Mouse (Mus musculus): ENCODE measurements at regions not wholly inside any gene's neighbourhood (a gene's known extent, or its start where the extent isn't known, plus 50 kb on each side); places are given as distances from the start of the nearest gene placed in this dataset.

- H3K27me3 ChIP-seq, result no peaks in the 10 kb centered on the region
- H3K36me3 ChIP-seq, result no peaks in the 10 kb centered on the region
- H3K27ac ChIP-seq, result no peak overlapping the region
- DNase-seq (no peak), ATAC-seq (ENCODE audit: low read depth) (no peak)
- no peak overlapping the region for H3K9ac ChIP-seq
- H3K4me1 ChIP-seq (replicated peaks), result no peaks in the 10 kb centered on the region
- H3K4me2 ChIP-seq, result no peak overlapping the region
- H3K4me3 ChIP-seq (replicated peaks), result no peak overlapping the region
- H3K9me3 ChIP-seq (replicated peaks), result peaks cover 21% of the 10 kb centered on the region
- WGBS (ENCODE audit: insufficient replicate concordance), result 67% methylated on average over 8 of the region's 8 CpGs
Observed at GRCm38 (mm10) chr5:126099931-126100330, 568.4 kb downstream of the Tmem132b start.

GRCm38 (mm10) chr5:126104464-126104863 is 572.9 kb downstream of the Tmem132b start:
- DNase-seq (no peak), ATAC-seq (ENCODE audit: low read depth) (no peak)
- no peaks in the 10 kb centered on the region for H3K27me3 ChIP-seq
- no peak overlapping the region for H3K4me3 ChIP-seq (replicated peaks)
- peaks cover 21% of the 10 kb centered on the region for H3K9me3 ChIP-seq (replicated peaks)
- H3K9ac ChIP-seq, result no peak overlapping the region
- WGBS (ENCODE audit: insufficient replicate concordance), result 49% methylated on average over 5 of the region's 5 CpGs
- no peak overlapping the region for H3K4me2 ChIP-seq
- no peaks in the 10 kb centered on the region for H3K4me1 ChIP-seq (replicated peaks)
- H3K27ac ChIP-seq, result no peak overlapping the region
- H3K36me3 ChIP-seq, result no peaks in the 10 kb centered on the region

GRCm38 (mm10) chr5:126104883-126105282 is 573.3 kb downstream of the Tmem132b start:
- DNase-seq, result no peak
- no peak overlapping the region for H3K9ac ChIP-seq

GRCm38 (mm10) chr5:126105446-126105845 is 573.9 kb downstream of the Tmem132b start:
- no peak for DNase-seq
- Histone ChIP-seq H3K4me3 (replicated peaks) (no peak overlapping the region), H3K9me3 (replicated peaks) (peaks cover 21% of the 10 kb centered on the region; the same call in 1 of the 2 replicates), H3K9ac (no peak overlapping the region), H3K27me3 (no peaks in the 10 kb centered on the region), H3K4me1 (replicated peaks) (no peaks in the 10 kb centered on the region), H3K4me2 (no peak overlapping the region), H3K36me3 (no peaks in the 10 kb centered on the region), H3K27ac (no peak overlapping the region)
- 42% methylated on average over 1 of the region's 1 CpGs for WGBS (ENCODE audit: insufficient replicate concordance)
- no peak for ATAC-seq (ENCODE audit: low read depth)

More at GRCm38 (mm10) chr5:126104883-126105282, 573.3 kb downstream of the Tmem132b start:
- H3K27ac ChIP-seq, result no peak overlapping the region
- no peaks in the 10 kb centered on the region for H3K36me3 ChIP-seq
- no peak overlapping the region for H3K4me3 ChIP-seq (replicated peaks)
- H3K4me1 ChIP-seq (replicated peaks), result no peaks in the 10 kb centered on the region
- H3K4me2 ChIP-seq, result no peak overlapping the region
- ATAC-seq (ENCODE audit: low read depth), result no peak
- H3K27me3 ChIP-seq, result no peaks in the 10 kb centered on the region
- H3K9me3 ChIP-seq (replicated peaks), result peaks cover 21% of the 10 kb centered on the region
- 58% methylated on average over 1 of the region's 1 CpGs for WGBS (ENCODE audit: insufficient replicate concordance)

GRCm38 (mm10) chr5:126107020-126107419 is 575.4 kb downstream of the Tmem132b start:
- H3K4me3 ChIP-seq (replicated peaks), result no peak overlapping the region
- WGBS (ENCODE audit: insufficient replicate concordance), result 57% methylated on average over 5 of the region's 5 CpGs
- H3K36me3 ChIP-seq, result no peaks in the 10 kb centered on the region
- no peak overlapping the region for H3K9ac ChIP-seq
- DNase-seq (no peak), ATAC-seq (ENCODE audit: low read depth) (no peak)
- no peak overlapping the region for H3K4me2 ChIP-seq
- H3K27me3 ChIP-seq, result no peaks in the 10 kb centered on the region
- no peaks in the 10 kb centered on the region for H3K4me1 ChIP-seq (replicated peaks)
- H3K27ac ChIP-seq, result no peak overlapping the region
- H3K9me3 ChIP-seq (replicated peaks), result peaks cover 16% of the 10 kb centered on the region; the same call in 1 of the 2 replicates

GRCm38 (mm10) chr5:126108837-126109236 is 577.3 kb downstream of the Tmem132b start:
- ATAC-seq (ENCODE audit: low read depth), result no peak
- Histone ChIP-seq H3K9ac (no peak overlapping the region), H3K4me1 (replicated peaks) (no peaks in the 10 kb centered on the region), H3K4me3 (replicated peaks) (no peak overlapping the region), H3K4me2 (no peak overlapping the region), H3K27me3 (no peaks in the 10 kb centered on the region), H3K27ac (no peak overlapping the region), H3K36me3 (no peaks in the 10 kb centered on the region), H3K9me3 (replicated peaks) (peaks cover 9% of the 10 kb centered on the region; the same call in 1 of the 2 replicates)
- no peak for DNase-seq
- 38% methylated on average over 3 of the region's 3 CpGs for whole genome bisulfite sequencing (ENCODE audit: insufficient replicate concordance)

- ATAC-seq (ENCODE audit: low read depth) (no peak), DNase-seq (no peak)
- no peak overlapping the region for H3K4me3 ChIP-seq (replicated peaks)
- WGBS (ENCODE audit: insufficient replicate concordance), result 64% methylated on average over 2 of the region's 2 CpGs
- no peaks in the 10 kb centered on the region for H3K4me1 ChIP-seq (replicated peaks)
- H3K9ac ChIP-seq, result no peak overlapping the region
- no peak overlapping the region for H3K4me2 ChIP-seq
- H3K27me3 ChIP-seq, result no peaks in the 10 kb centered on the region
- H3K9me3 ChIP-seq (replicated peaks), result peaks cover 1% of the 10 kb centered on the region; the same call in 1 of the 2 replicates
- no peak overlapping the region for H3K27ac ChIP-seq
- H3K36me3 ChIP-seq, result no peaks in the 10 kb centered on the region
Observed at GRCm38 (mm10) chr5:126117291-126117690, 585.7 kb downstream of the Tmem132b start.

- no peak overlapping the region for H3K4me3 ChIP-seq (replicated peaks)
- H3K9me3 ChIP-seq (replicated peaks), result peaks cover 3% of the 10 kb centered on the region; the same call in 1 of the 2 replicates
- no peaks in the 10 kb centered on the region for H3K27me3 ChIP-seq
- no peaks in the 10 kb centered on the region for H3K36me3 ChIP-seq
- H3K27ac ChIP-seq, result no peak overlapping the region
- DNase-seq (no peak), ATAC-seq (ENCODE audit: low read depth) (no peak)
- H3K4me1 ChIP-seq (replicated peaks), result no peaks in the 10 kb centered on the region
- H3K4me2 ChIP-seq, result no peak overlapping the region
- no peak overlapping the region for H3K9ac ChIP-seq
- 28% methylated on average over 5 of the region's 5 CpGs for WGBS (ENCODE audit: insufficient replicate concordance)
Observed at GRCm38 (mm10) chr5:126117906-126118521, 586.4 kb downstream of the Tmem132b start.

- no peak overlapping the region for H3K9ac ChIP-seq
- no peak for ATAC-seq (ENCODE audit: low read depth)
- H3K27me3 ChIP-seq, result no peaks in the 10 kb centered on the region
- 56% methylated on average over 3 of the region's 3 CpGs for WGBS (ENCODE audit: insufficient replicate concordance)
- H3K4me2 ChIP-seq, result no peak overlapping the region
- H3K9me3 ChIP-seq (replicated peaks), result peaks cover 6% of the 10 kb centered on the region; the same call in 1 of the 2 replicates
- H3K4me3 ChIP-seq (replicated peaks), result no peak overlapping the region
- H3K4me1 ChIP-seq (replicated peaks), result no peaks in the 10 kb centered on the region
- H3K36me3 ChIP-seq, result no peaks in the 10 kb centered on the region
- no peak overlapping the region for H3K27ac ChIP-seq
- DNase-seq, result no peak
Observed at GRCm38 (mm10) chr5:126118731-126119130, 587.2 kb downstream of the Tmem132b start.

- DNase-seq (no peak), ATAC-seq (ENCODE audit: low read depth) (no peak)
- no peaks in the 10 kb centered on the region for H3K36me3 ChIP-seq
- H3K9ac ChIP-seq, result no peak overlapping the region
- H3K4me3 ChIP-seq (replicated peaks), result no peak overlapping the region
- H3K27me3 ChIP-seq, result no peaks in the 10 kb centered on the region
- 60% methylated on average over 9 of the region's 9 CpGs for WGBS (ENCODE audit: insufficient replicate concordance)
- no peak overlapping the region for H3K4me2 ChIP-seq
- H3K4me1 ChIP-seq (replicated peaks), result no peaks in the 10 kb centered on the region
- H3K9me3 ChIP-seq (replicated peaks), result 0 out of 2 replicates have a peak, but pooled peaks cover 6% of the 10 kb centered on the region
- H3K27ac ChIP-seq, result no peak overlapping the region
Observed at GRCm38 (mm10) chr5:126123216-126123615, 591.6 kb downstream of the Tmem132b start.

- WGBS (ENCODE audit: insufficient replicate concordance), result 59% methylated on average over 6 of the region's 6 CpGs
Observed at GRCm38 (mm10) chr5:126127486-126127885, 595.9 kb downstream of the Tmem132b start.

GRCm38 (mm10) chr5:126148908-126149307 is 617.3 kb downstream of the Tmem132b start:
- Histone ChIP-seq H3K4me3 (replicated peaks) (no peak overlapping the region), H3K27ac (no peak overlapping the region), H3K4me1 (replicated peaks) (no peaks in the 10 kb centered on the region), H3K36me3 (no peaks in the 10 kb centered on the region), H3K4me2 (no peak overlapping the region), H3K9ac (no peak overlapping the region), H3K27me3 (no peaks in the 10 kb centered on the region), H3K9me3 (replicated peaks) (no peaks in the 10 kb centered on the region)
- ATAC-seq (ENCODE audit: low read depth) (no peak), DNase-seq (no peak)
- WGBS (ENCODE audit: insufficient replicate concordance), result 79% methylated on average over 2 of the region's 2 CpGs

More at GRCm38 (mm10) chr5:126127486-126127885, 595.9 kb downstream of the Tmem132b start:
- Histone ChIP-seq H3K27me3 (no peaks in the 10 kb centered on the region), H3K27ac (no peak overlapping the region), H3K4me3 (replicated peaks) (no peak overlapping the region), H3K4me1 (replicated peaks) (no peaks in the 10 kb centered on the region), H3K36me3 (no peaks in the 10 kb centered on the region), H3K9me3 (replicated peaks) (0 out of 2 replicates have a peak, but pooled peaks cover 4% of the 10 kb centered on the region), H3K9ac (no peak overlapping the region), H3K4me2 (no peak overlapping the region)
- ATAC-seq (ENCODE audit: low read depth) (no peak), DNase-seq (no peak)

Data from liver, embryonic 13.5 days (tissue).